Mouse (Mus musculus): ENCODE measurements around the gene Rtn4r. TPM values are rescaled to one million over a fixed set of nuclear protein-coding genes. Genes with fewer than 3 reads are reported as not detected.

Rtn4r gene
- polyA plus RNA-seq, 1 experiment from 2014 or later = 1.8 TPM

GRCm38 (mm10) chr16:18164642-18165238 lies 37.3 kb downstream of the Rtn4r start:
- no peaks in the 10 kb centered on the region for H3K9me3 ChIP-seq (replicated peaks)
- WGBS = 29% methylated on average over 2 of the region's 2 CpGs
- H3K27ac ChIP-seq (replicated peaks) = peak overlapping the region; percentile 49
- no peak overlapping the region for H3K4me3 ChIP-seq
- no peaks in the 10 kb centered on the region for H3K36me3 ChIP-seq
- H3K4me1 ChIP-seq = peaks cover 46% of the 10 kb centered on the region
- DNase-seq (ENCODE audit: low spot score) = no peak
- no peaks in the 10 kb centered on the region for H3K27me3 ChIP-seq (ENCODE audit: low read depth, poor library complexity, severe bottlenecking)

DNA sequence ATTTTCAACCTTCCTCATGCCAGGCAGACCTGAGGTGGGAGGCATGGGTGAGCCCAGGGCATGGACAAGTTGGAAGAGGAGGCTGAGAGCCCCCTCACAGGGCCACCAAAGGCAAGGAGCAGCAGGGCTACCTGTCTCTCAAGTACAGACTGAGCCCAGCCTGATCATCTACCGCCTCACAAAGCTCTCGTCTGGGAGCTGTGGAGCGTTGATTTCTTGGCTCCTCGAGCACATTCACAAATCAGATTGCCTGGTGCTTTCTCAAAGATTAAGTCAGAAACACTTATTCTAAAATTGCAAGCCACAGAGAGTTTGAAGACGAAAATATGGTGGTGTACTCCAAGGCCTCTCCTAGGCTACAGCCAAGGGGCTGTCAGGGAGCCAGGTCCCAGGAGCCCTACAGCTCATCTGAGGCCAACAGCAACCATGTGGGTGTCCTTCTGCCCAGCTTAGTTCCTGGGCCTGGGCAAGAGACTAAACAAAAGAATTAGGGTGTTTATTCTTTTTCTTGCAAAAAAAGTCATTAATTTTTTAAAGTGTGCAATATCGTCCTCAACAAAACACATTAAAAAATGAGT lies 39.3 kb downstream of the Rtn4r start:
- Histone ChIP-seq H3K9me3 (replicated peaks) (no peaks in the 10 kb centered on the region), H3K36me3 (no peaks in the 10 kb centered on the region), H3K4me1 (peaks cover 32% of the 10 kb centered on the region), H3K4me3 (no peak overlapping the region), H3K27me3 (ENCODE audit: low read depth, poor library complexity, severe bottlenecking) (no peaks in the 10 kb centered on the region), H3K27ac (replicated peaks) (no peak overlapping the region; the same call in 1 of the 2 replicates)
- 71% methylated on average over 6 of the region's 6 CpGs for WGBS
- no peak for DNase-seq (ENCODE audit: low spot score)

DNA sequence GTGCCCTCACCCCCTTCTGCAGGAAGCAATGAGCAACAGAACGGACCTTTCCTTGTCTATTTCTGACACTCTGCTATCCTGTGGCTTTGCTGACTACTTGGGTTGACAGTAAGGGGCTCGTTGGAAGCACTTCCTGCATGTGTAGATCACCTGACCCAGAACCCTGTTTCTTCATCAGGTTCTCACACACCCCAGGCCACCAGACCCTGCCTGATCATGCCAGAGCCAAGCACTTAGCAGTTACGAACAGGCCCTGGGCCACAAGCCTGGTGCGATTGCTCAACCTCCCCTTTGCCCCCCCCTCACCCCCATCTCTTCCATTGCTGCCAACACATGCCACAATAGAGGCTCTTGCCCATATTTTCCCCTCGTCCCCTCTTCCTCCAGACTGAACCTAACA lies 41.7 kb downstream of the Rtn4r start:
- Histone ChIP-seq H3K4me1 (peaks cover 30% of the 10 kb centered on the region), H3K27me3 (ENCODE audit: low read depth, poor library complexity, severe bottlenecking) (peaks cover 9% of the 10 kb centered on the region; the same call in 1 of the 2 replicates), H3K4me3 (no peak overlapping the region), H3K36me3 (no peaks in the 10 kb centered on the region), H3K9me3 (replicated peaks) (no peaks in the 10 kb centered on the region), H3K27ac (replicated peaks) (no peak overlapping the region)
- WGBS = 84% methylated on average over 5 of the region's 5 CpGs
- DNase-seq (ENCODE audit: low spot score) = no peak

GRCm38 (mm10) chr16:18169776-18170175 lies 42.3 kb downstream of the Rtn4r start:
- Histone ChIP-seq H3K36me3 (no peaks in the 10 kb centered on the region), H3K27me3 (ENCODE audit: low read depth, poor library complexity, severe bottlenecking) (peaks cover 11% of the 10 kb centered on the region), H3K4me1 (peaks cover 24% of the 10 kb centered on the region), H3K9me3 (replicated peaks) (no peaks in the 10 kb centered on the region), H3K27ac (replicated peaks) (no peak overlapping the region), H3K4me3 (no peak overlapping the region)
- no peak for DNase-seq (ENCODE audit: low spot score)
- 85% methylated on average over 3 of the region's 3 CpGs for WGBS

DNA sequence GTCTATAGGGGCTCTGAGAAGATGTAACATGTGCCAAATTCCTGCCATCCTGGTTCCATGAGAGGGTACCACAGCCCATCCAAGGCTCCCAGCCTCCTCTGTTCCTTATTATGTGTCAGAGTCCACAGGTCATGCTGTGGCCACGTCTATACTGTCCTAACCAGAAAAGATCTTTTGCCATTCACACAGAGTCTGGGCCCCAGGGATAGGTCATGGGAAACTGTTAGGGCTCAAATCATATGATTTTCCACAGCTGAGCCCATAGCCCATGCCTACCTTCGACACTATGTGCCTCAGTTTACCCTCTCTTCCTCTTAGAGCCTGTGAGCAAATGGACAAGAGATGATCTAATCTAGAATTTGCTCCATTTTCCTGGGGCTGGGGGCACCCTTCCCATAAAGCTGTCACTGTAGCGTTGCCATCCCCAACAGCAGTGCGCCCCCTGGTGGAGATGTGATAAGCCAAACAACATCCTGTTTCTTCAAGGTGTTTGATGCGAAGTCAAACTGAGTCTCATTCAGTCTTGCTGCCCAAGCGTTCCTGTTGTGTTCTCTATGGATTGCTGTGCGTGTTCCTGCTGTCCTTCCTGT lies 44.9 kb downstream of the Rtn4r start:
- DNase-seq (ENCODE audit: low spot score) = peak; percentile 80
- 11% methylated on average over 7 of the region's 7 CpGs for WGBS
- Histone ChIP-seq H3K36me3 (no peaks in the 10 kb centered on the region), H3K27me3 (ENCODE audit: low read depth, poor library complexity, severe bottlenecking) (peaks cover 25% of the 10 kb centered on the region), H3K4me3 (no peak overlapping the region), H3K4me1 (peaks cover 29% of the 10 kb centered on the region), H3K9me3 (replicated peaks) (no peaks in the 10 kb centered on the region), H3K27ac (replicated peaks) (no peak overlapping the region)

GRCm38 (mm10) chr16:18173231-18173630 lies 45.8 kb downstream of the Rtn4r start:
- no peak for DNase-seq (ENCODE audit: low spot score)
- no peak overlapping the region for H3K4me3 ChIP-seq
- WGBS = 82% methylated on average over 9 of the region's 9 CpGs
- H3K4me1 ChIP-seq = peaks cover 29% of the 10 kb centered on the region
- H3K36me3 ChIP-seq = no peaks in the 10 kb centered on the region
- H3K27me3 ChIP-seq (ENCODE audit: low read depth, poor library complexity, severe bottlenecking) = peaks cover 32% of the 10 kb centered on the region
- H3K9me3 ChIP-seq (replicated peaks) = no peaks in the 10 kb centered on the region
- no peak overlapping the region for H3K27ac ChIP-seq (replicated peaks)

DNA sequence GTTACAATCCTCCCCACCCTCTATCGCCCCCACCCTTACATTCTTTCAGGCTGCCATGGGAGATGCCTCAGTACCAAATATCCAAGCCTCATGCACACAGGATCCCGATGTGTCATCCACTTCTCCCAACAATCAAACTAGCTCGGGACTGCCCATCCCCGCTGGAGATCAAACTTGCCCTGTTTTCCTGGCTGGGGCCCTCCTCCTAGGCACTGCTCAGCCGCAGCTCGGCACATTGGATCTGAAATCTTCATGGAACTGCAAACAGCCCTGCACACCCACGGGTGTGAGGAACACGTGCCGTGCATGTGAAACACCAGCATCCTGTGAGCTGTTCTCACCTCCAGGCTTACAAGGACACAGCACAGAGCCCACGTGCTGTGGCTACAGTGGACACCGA lies 46.3 kb downstream of the Rtn4r start:
- Histone ChIP-seq H3K4me3 (no peak overlapping the region), H3K4me1 (peaks cover 31% of the 10 kb centered on the region), H3K36me3 (no peaks in the 10 kb centered on the region), H3K27ac (replicated peaks) (0 out of 2 replicates have a peak overlapping the region, but pooled peaks have one; percentile 13), H3K9me3 (replicated peaks) (no peaks in the 10 kb centered on the region), H3K27me3 (ENCODE audit: low read depth, poor library complexity, severe bottlenecking) (peaks cover 32% of the 10 kb centered on the region)
- WGBS = 66% methylated on average over 11 of the region's 11 CpGs
- DNase-seq (ENCODE audit: low spot score) = no peak

GRCm38 (mm10) chr16:18175817-18176541 lies 48.5 kb downstream of the Rtn4r start:
- peaks cover 50% of the 10 kb centered on the region for H3K4me1 ChIP-seq
- no peaks in the 10 kb centered on the region for H3K9me3 ChIP-seq (replicated peaks)
- 65% methylated on average over 6 of the region's 6 CpGs for WGBS
- H3K36me3 ChIP-seq = no peaks in the 10 kb centered on the region
- no peak overlapping the region for H3K4me3 ChIP-seq
- no peak for DNase-seq (ENCODE audit: low spot score)
- H3K27me3 ChIP-seq (ENCODE audit: low read depth, poor library complexity, severe bottlenecking) = peaks cover 32% of the 10 kb centered on the region
- H3K27ac ChIP-seq (replicated peaks) = no peak overlapping the region

- no peaks in the 10 kb centered on the region for H3K9me3 ChIP-seq (replicated peaks)
- no peak overlapping the region for H3K4me3 ChIP-seq
- H3K36me3 ChIP-seq = no peaks in the 10 kb centered on the region
- H3K27me3 ChIP-seq (ENCODE audit: low read depth, poor library complexity, severe bottlenecking) = peaks cover 32% of the 10 kb centered on the region
- no peak overlapping the region for H3K27ac ChIP-seq (replicated peaks)
- DNase-seq (ENCODE audit: low spot score) = no peak
- 88% methylated on average over 4 of the region's 4 CpGs for WGBS
- peaks cover 58% of the 10 kb centered on the region for H3K4me1 ChIP-seq
Measured at GRCm38 (mm10) chr16:18176758-18177157, 49.3 kb downstream of the Rtn4r start.

- no peaks in the 10 kb centered on the region for H3K9me3 ChIP-seq (replicated peaks)
- no peak overlapping the region for H3K4me3 ChIP-seq
- no peaks in the 10 kb centered on the region for H3K36me3 ChIP-seq
- H3K4me1 ChIP-seq = peaks cover 46% of the 10 kb centered on the region
- H3K27ac ChIP-seq (replicated peaks) = peak overlapping the region; percentile 59
- 16% methylated on average over 2 of the region's 2 CpGs for WGBS
- peaks cover 37% of the 10 kb centered on the region for H3K27me3 ChIP-seq (ENCODE audit: low read depth, poor library complexity, severe bottlenecking)
- no peak for DNase-seq (ENCODE audit: low spot score)
Measured at GRCm38 (mm10) chr16:18179591-18179990, 52.1 kb downstream of the Rtn4r start.

GRCm38 (mm10) chr16:18181398-18181797 lies 54.0 kb downstream of the Rtn4r start:
- Histone ChIP-seq H3K36me3 (no peaks in the 10 kb centered on the region), H3K9me3 (replicated peaks) (no peaks in the 10 kb centered on the region), H3K27ac (replicated peaks) (no peak overlapping the region), H3K4me3 (no peak overlapping the region), H3K27me3 (ENCODE audit: low read depth, poor library complexity, severe bottlenecking) (peaks cover 27% of the 10 kb centered on the region), H3K4me1 (peaks cover 33% of the 10 kb centered on the region)
- DNase-seq (ENCODE audit: low spot score) = no peak
- 69% methylated on average over 10 of the region's 10 CpGs for WGBS

GRCm38 (mm10) chr16:18182766-18183165 lies 55.3 kb downstream of the Rtn4r start:
- no peaks in the 10 kb centered on the region for H3K9me3 ChIP-seq (replicated peaks)
- no peak overlapping the region for H3K4me3 ChIP-seq
- peaks cover 18% of the 10 kb centered on the region for H3K27me3 ChIP-seq (ENCODE audit: low read depth, poor library complexity, severe bottlenecking)
- peaks cover 29% of the 10 kb centered on the region for H3K4me1 ChIP-seq
- DNase-seq (ENCODE audit: low spot score) = no peak
- no peaks in the 10 kb centered on the region for H3K36me3 ChIP-seq
- WGBS = 85% methylated on average over 8 of the region's 8 CpGs
- H3K27ac ChIP-seq (replicated peaks) = 0 out of 2 replicates have a peak overlapping the region, but pooled peaks have one; percentile 9

Data from midbrain, embryonic 10.5 days (tissue).